Mouse (Mus musculus) kidney, embryonic 16.5 days (tissue): ENCODE data around the gene Lgals9. TPM values are rescaled to one million over a fixed set of nuclear protein-coding genes. Genes with fewer than 3 reads are reported as not detected.
A peak's percentile ranks its signal among the peaks of the same experiment; 100 is the strongest.

Experiments used
- ATAC-seq: fragments of 200-750 bp; cut with Nextera tagmentation; 2 replicates; pipeline ENCODE4 v1.8.0; 2017; ENCODE audit warnings: moderate TSS enrichment; ENCODE audit not compliant: low FRiP score, low TSS enrichment
- H3K27ac ChIP-seq: fragments of 300-500 bp; sonication (generic); 2 replicates; pipeline ENCODE4 v1.5.1; 2014; ENCODE audit warnings: low read length
- H3K27me3 ChIP-seq: fragments of 300-500 bp; sonication (generic); 2 replicates; pipeline ENCODE4 v1.6.1; 2014; ENCODE audit warnings: low read length, control low read depth, mixed read lengths; ENCODE audit not compliant: insufficient read depth
- H3K36me3 ChIP-seq: fragments of 300-500 bp; sonication (generic); 2 replicates; pipeline ENCODE4 v1.6.1; 2014; ENCODE audit warnings: low read length, control low read depth, mixed read lengths; ENCODE audit not compliant: insufficient read depth
- H3K4me1 ChIP-seq: fragments of 300-500 bp; sonication (generic); 2 replicates; pipeline ENCODE4 v1.6.1; 2014; ENCODE audit warnings: low read length, control low read depth, mixed read lengths; ENCODE audit not compliant: insufficient read depth
- H3K4me2 ChIP-seq: fragments of 300-500 bp; sonication (generic); replicated peaks from 2 replicates; pipeline ENCODE4 v1.6.1; 2014; ENCODE audit warnings: low read depth, low read length
- H3K4me3 ChIP-seq: fragments of 300-500 bp; sonication (generic); 2 replicates; pipeline ENCODE4 v1.5.1; 2014; ENCODE audit warnings: mild to moderate bottlenecking, low read length
- H3K9ac ChIP-seq: fragments of 300-500 bp; sonication (generic); replicated peaks from 2 replicates; pipeline ENCODE4 v1.6.1; 2014; ENCODE audit warnings: low read length
- H3K9me3 ChIP-seq: fragments of 300-500 bp; sonication (generic); 2 replicates; pipeline ENCODE4 v1.6.1; 2016; ENCODE audit warnings: low read length, control low read depth
- WGBS: fragments of 180-500 bp; shearing (Covaris S2); extraction: QIAGEN DNeasy Blood & Tissue Kit; methylation state at CpG from one replicate; pipeline ENCODE4 v1.1.7; 2014; 5-methylcytosine and 5-hydroxymethylcytosine counted together
- polyA plus RNA-seq: library from polyadenylated mRNA; unstranded; fragments of >200 nt; fragmentation: Nextera tagmentation; extraction: Ambion mirVana; gene quantifications from 2 replicates; pipeline ENCODE4 v1.2.1, GENCODE M21; 2015

Gene Lgals9
- polyA plus RNA-seq, result 52.5 and 59.5 TPM in 2 replicates

GRCm38 (mm10) chr11:78984483-78985177 lies at the start of gene Lgals9:
Gene Lgals9 (minus strand): TSS chr11:78984946.
- Histone ChIP-seq H3K4me3 (peak within 1 kb of the TSS; percentile 16), H3K9ac (peak within 1 kb of the TSS; percentile 9; the same call in 1 of the 2 replicates), H3K36me3 (no peaks in the 10 kb centered on the region), H3K9me3 (peaks cover 2% of the 10 kb centered on the region; the same call in 1 of the 2 replicates), H3K27me3 (no peaks in the 10 kb centered on the region), H3K4me2 (peak within 1 kb of the TSS; percentile 48), H3K27ac (no peak within 1 kb of the TSS; the same call in 1 of the 2 replicates), H3K4me1 (0 out of 2 replicates have a peak, but pooled peaks cover 5% of the 10 kb centered on the region)
- 46% methylated on average over 10 of the region's 10 CpGs for WGBS
- peak; percentile 94 for ATAC-seq

GRCm38 (mm10) chr11:79033636-79034035 lies 48.9 kb upstream of the Lgals9 start:
- Histone ChIP-seq H3K4me1 (no peaks in the 10 kb centered on the region), H3K4me3 (no peak overlapping the region), H3K27me3 (no peaks in the 10 kb centered on the region), H3K9me3 (no peaks in the 10 kb centered on the region), H3K9ac (no peak overlapping the region), H3K27ac (no peak overlapping the region), H3K36me3 (0 out of 2 replicates have a peak, but pooled peaks cover 6% of the 10 kb centered on the region), H3K4me2 (no peak overlapping the region)
- ATAC-seq, result no peak
- WGBS, result 88% methylated on average over 11 of the region's 11 CpGs

GRCm38 (mm10) chr11:79033021-79033420 lies 48.3 kb upstream of the Lgals9 start:
- Histone ChIP-seq H3K4me1 (no peaks in the 10 kb centered on the region), H3K4me2 (no peak overlapping the region), H3K9me3 (no peaks in the 10 kb centered on the region), H3K36me3 (0 out of 2 replicates have a peak, but pooled peaks cover 6% of the 10 kb centered on the region), H3K27ac (no peak overlapping the region), H3K27me3 (no peaks in the 10 kb centered on the region), H3K4me3 (no peak overlapping the region), H3K9ac (no peak overlapping the region)
- no peak for ATAC-seq
- 76% methylated on average over 12 of the region's 12 CpGs for WGBS

- peaks cover 10% of the 10 kb centered on the region; the same call in 1 of the 2 replicates for H3K36me3 ChIP-seq
- no peaks in the 10 kb centered on the region for H3K27me3 ChIP-seq
- H3K4me3 ChIP-seq, result no peak overlapping the region
- H3K27ac ChIP-seq, result no peak overlapping the region
- no peak for ATAC-seq
- no peaks in the 10 kb centered on the region for H3K9me3 ChIP-seq
- WGBS, result 65% methylated on average over 5 of the region's 5 CpGs
- H3K9ac ChIP-seq, result no peak overlapping the region
- no peaks in the 10 kb centered on the region for H3K4me1 ChIP-seq
- H3K4me2 ChIP-seq, result no peak overlapping the region
Observed at GRCm38 (mm10) chr11:79031452-79031746, 46.7 kb upstream of the Lgals9 start.

GRCm38 (mm10) chr11:79030570-79031451 lies 46.1 kb upstream of the Lgals9 start:
- no peaks in the 10 kb centered on the region for H3K9me3 ChIP-seq
- no peak overlapping the region for H3K4me3 ChIP-seq
- H3K4me2 ChIP-seq, result no peak overlapping the region
- H3K4me1 ChIP-seq, result no peaks in the 10 kb centered on the region
- 52% methylated on average over 19 of the region's 19 CpGs for WGBS
- no peak overlapping the region for H3K9ac ChIP-seq
- H3K27me3 ChIP-seq, result no peaks in the 10 kb centered on the region
- H3K36me3 ChIP-seq, result peaks cover 10% of the 10 kb centered on the region; the same call in 1 of the 2 replicates
- no peak overlapping the region for H3K27ac ChIP-seq
- peak; percentile 46; the same call in 1 of the 2 replicates for ATAC-seq

- H3K27ac ChIP-seq, result peak overlapping the region; percentile 81
- no peak overlapping the region for H3K4me3 ChIP-seq
- H3K36me3 ChIP-seq, result peaks cover 16% of the 10 kb centered on the region; the same call in 1 of the 2 replicates
- peaks cover 15% of the 10 kb centered on the region for H3K4me1 ChIP-seq
- no peak for ATAC-seq
- H3K9ac ChIP-seq, result no peak overlapping the region; the same call in 1 of the 2 replicates
- no peaks in the 10 kb centered on the region for H3K27me3 ChIP-seq
- WGBS, result 71% methylated on average over 6 of the region's 6 CpGs
- H3K4me2 ChIP-seq, result peak overlapping the region; percentile 26
- H3K9me3 ChIP-seq, result no peaks in the 10 kb centered on the region
Observed at GRCm38 (mm10) chr11:79023751-79024150, 39.0 kb upstream of the Lgals9 start.

GRCm38 (mm10) chr11:79023342-79023741 lies 38.6 kb upstream of the Lgals9 start:
- H3K9ac ChIP-seq, result peak overlapping the region; percentile 32; the same call in 1 of the 2 replicates
- peak; percentile 63 for ATAC-seq
- 14% methylated on average over 7 of the region's 7 CpGs for WGBS

GRCm38 (mm10) chr11:79022836-79023235 lies 38.1 kb upstream of the Lgals9 start:
- H3K9ac ChIP-seq, result no peak overlapping the region
- H3K36me3 ChIP-seq, result peaks cover 16% of the 10 kb centered on the region; the same call in 1 of the 2 replicates
- H3K9me3 ChIP-seq, result no peaks in the 10 kb centered on the region
- no peak overlapping the region for H3K4me3 ChIP-seq
- WGBS, result 43% methylated on average over 4 of the region's 4 CpGs
- H3K27me3 ChIP-seq, result no peaks in the 10 kb centered on the region
- no peak overlapping the region; the same call in 1 of the 2 replicates for H3K4me2 ChIP-seq
- peak overlapping the region; percentile 81 for H3K27ac ChIP-seq
- H3K4me1 ChIP-seq, result peaks cover 15% of the 10 kb centered on the region
- 0 out of 2 replicates have a peak, but pooled peaks have one; percentile 2 for ATAC-seq

More at GRCm38 (mm10) chr11:79023342-79023741, 38.6 kb upstream of the Lgals9 start:
- Histone ChIP-seq H3K27ac (peak overlapping the region; percentile 81), H3K27me3 (no peaks in the 10 kb centered on the region), H3K4me2 (peak overlapping the region; percentile 26), H3K4me3 (no peak overlapping the region), H3K4me1 (peaks cover 15% of the 10 kb centered on the region), H3K9me3 (no peaks in the 10 kb centered on the region), H3K36me3 (peaks cover 16% of the 10 kb centered on the region; the same call in 1 of the 2 replicates)

GRCm38 (mm10) chr11:79020535-79021045 lies 35.8 kb upstream of the Lgals9 start:
- Histone ChIP-seq H3K9ac (no peak overlapping the region), H3K9me3 (no peaks in the 10 kb centered on the region), H3K27me3 (no peaks in the 10 kb centered on the region), H3K4me2 (no peak overlapping the region), H3K36me3 (peaks cover 12% of the 10 kb centered on the region; the same call in 1 of the 2 replicates), H3K4me1 (peaks cover 18% of the 10 kb centered on the region), H3K27ac (no peak overlapping the region), H3K4me3 (no peak overlapping the region)
- no peak for ATAC-seq
- 61% methylated on average over 21 of the region's 21 CpGs for WGBS
